Mouse (Mus musculus): ENCODE data around the gene Klk1b9. TPM values are rescaled to one million over a fixed set of nuclear protein-coding genes. Genes with fewer than 3 reads are reported as not detected.

Gene Klk1b9
- not detected in 2 replicates for polyA plus RNA-seq (2012; ENCODE audit: low replicate concordance)

GRCm38 (mm10) chr7:43975761-43976160 lies at the start of gene Klk1b9:
TSS of gene Klk1b9 (plus strand) at chr7:43976061.

GRCm38 (mm10) chr7:43933440-43933839 lies 42.4 kb upstream of the Klk1b9 start, which contains the start of gene Klk15:
TSS of gene Klk15 (plus strand) at chr7:43933740.

GRCm38 (mm10) chr7:43950364-43950763 lies 25.5 kb upstream of the Klk1b9 start, which contains the start of gene Klk1b8:
TSS of gene Klk1b8 (plus strand) at chr7:43950664.

DNA sequence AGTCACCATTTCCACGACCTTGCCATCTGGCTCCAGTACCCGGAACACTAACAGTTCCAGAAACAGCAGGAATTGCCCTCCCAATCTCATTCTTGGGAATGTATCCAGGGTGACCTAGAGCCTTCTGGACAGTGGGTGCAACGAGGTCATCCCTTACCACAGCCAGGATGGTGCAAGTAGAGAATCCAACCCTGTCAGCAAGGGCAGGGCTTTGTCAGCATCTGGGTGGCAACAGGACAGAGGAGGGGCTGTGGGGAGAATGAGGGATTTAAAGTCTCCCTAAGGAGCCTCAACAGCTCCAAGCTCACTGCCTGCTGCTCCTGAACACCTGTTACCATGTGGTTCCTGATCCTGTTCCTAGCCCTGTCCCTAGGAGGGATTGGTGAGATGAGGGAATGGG lies 9.4 kb upstream of the Klk1b9 start, which contains the start of gene Klk1b1:
TSS of gene Klk1b1 (plus strand) at position 301 of the 400 bp plus-strand sequence.

GRCm38 (mm10) chr7:43995577-43995976 lies 19.7 kb downstream of the Klk1b9 start, which contains the start of gene Klk1b11:
TSS of gene Klk1b11 (plus strand) at chr7:43995877.

GRCm38 (mm10) chr7:44011868-44012267 lies 36.0 kb downstream of the Klk1b9 start, which contains the start of gene Klk1b26:
TSS of gene Klk1b26 (plus strand) at chr7:44012168.

Other genes starting within 250 kb of the Klk1b9 start
- gene Klk12, start 207.2 kb upstream of the Klk1b9 start, polyA plus RNA-seq (2012; ENCODE audit: low replicate concordance): not detected in 2 replicates
- not detected in 2 replicates for gene Klk11, start 201.5 kb upstream of the Klk1b9 start, polyA plus RNA-seq (2012; ENCODE audit: low replicate concordance)
- gene Klk10, start 195.0 kb upstream of the Klk1b9 start, polyA plus RNA-seq (2012; ENCODE audit: low replicate concordance): not detected in 2 replicates
- gene Klk9, start 184.2 kb upstream of the Klk1b9 start, polyA plus RNA-seq (2012; ENCODE audit: low replicate concordance): not detected in 2 replicates
- gene Klk8, start 178.5 kb upstream of the Klk1b9 start, polyA plus RNA-seq (2012; ENCODE audit: low replicate concordance): 2.1 and 2.4 TPM in 2 replicates
- gene Klk7, start 164.8 kb upstream of the Klk1b9 start, polyA plus RNA-seq (2012; ENCODE audit: low replicate concordance): not detected in 2 replicates
- gene Klk6, start 151.6 kb upstream of the Klk1b9 start, polyA plus RNA-seq (2012; ENCODE audit: low replicate concordance): not detected in 2 replicates
- not detected in 2 replicates for gene Klk5, start 134.1 kb upstream of the Klk1b9 start, polyA plus RNA-seq (2012; ENCODE audit: low replicate concordance)
- 0.33 TPM in 1 of 2 replicates, not detected in the other for gene Klk4, start 94.9 kb upstream of the Klk1b9 start, polyA plus RNA-seq (2012; ENCODE audit: low replicate concordance)
- not detected in 2 replicates for gene Klk15, start 42.3 kb upstream of the Klk1b9 start, polyA plus RNA-seq (2012; ENCODE audit: low replicate concordance)
- not detected in 2 replicates for gene Klk1b8, start 25.4 kb upstream of the Klk1b9 start, polyA plus RNA-seq (2012; ENCODE audit: low replicate concordance)
- gene Klk1b1, start 9.3 kb upstream of the Klk1b9 start, polyA plus RNA-seq (2012; ENCODE audit: low replicate concordance): not detected in 2 replicates
- not detected in 2 replicates for gene Klk1b11, start 19.8 kb downstream of the Klk1b9 start, polyA plus RNA-seq (2012; ENCODE audit: low replicate concordance)
- not detected in 2 replicates for gene Klk1b26, start 36.1 kb downstream of the Klk1b9 start, polyA plus RNA-seq (2012; ENCODE audit: low replicate concordance)
- gene Klk1b27, start 76.2 kb downstream of the Klk1b9 start, polyA plus RNA-seq (2012; ENCODE audit: low replicate concordance): 1.8 TPM in 1 of 2 replicates, not detected in the other
- gene Klk1b21, start 126.3 kb downstream of the Klk1b9 start, polyA plus RNA-seq (2012; ENCODE audit: low replicate concordance): 0.28 TPM in 1 of 2 replicates, not detected in the other
- not detected in 2 replicates for gene Klk1b22, start 136.6 kb downstream of the Klk1b9 start, polyA plus RNA-seq (2012; ENCODE audit: low replicate concordance)
- not detected in 2 replicates for gene Klk1b16, start 160.7 kb downstream of the Klk1b9 start, polyA plus RNA-seq (2012; ENCODE audit: low replicate concordance)
- not detected in 2 replicates for gene Klk1b24, start 212.2 kb downstream of the Klk1b9 start, polyA plus RNA-seq (2012; ENCODE audit: low replicate concordance)
- not detected in 2 replicates for gene Klk1b3, start 222.1 kb downstream of the Klk1b9 start, polyA plus RNA-seq (2012; ENCODE audit: low replicate concordance)
- not detected in 2 replicates for gene Klk1b4, start 231.4 kb downstream of the Klk1b9 start, polyA plus RNA-seq (2012; ENCODE audit: low replicate concordance)
- gene Klk1b5, start 239.9 kb downstream of the Klk1b9 start, polyA plus RNA-seq (2012; ENCODE audit: low replicate concordance): 0.30 TPM in 1 of 2 replicates, not detected in the other
- gene Klk1, start 249.3 kb downstream of the Klk1b9 start, polyA plus RNA-seq (2012; ENCODE audit: low replicate concordance): 1.5 and 4.1 TPM in 2 replicates

Data from leukemia stem cell, adult 10-12 weeks (primary cell).